Mouse (Mus musculus) ovary, postnatal 14 days (tissue): Measurements from ENCODE around the gene Wdr4.

Experiments
- DNase-seq: peaks from one replicate; pipeline ENCODE4 v3.0.0; 2022; ENCODE audit warnings: low spot score

The Wdr4 gene

GRCm38 (mm10) chr17:31497726-31498125, 22.1 kb downstream of the Wdr4 start:
- no peak for DNase-seq

DNA sequence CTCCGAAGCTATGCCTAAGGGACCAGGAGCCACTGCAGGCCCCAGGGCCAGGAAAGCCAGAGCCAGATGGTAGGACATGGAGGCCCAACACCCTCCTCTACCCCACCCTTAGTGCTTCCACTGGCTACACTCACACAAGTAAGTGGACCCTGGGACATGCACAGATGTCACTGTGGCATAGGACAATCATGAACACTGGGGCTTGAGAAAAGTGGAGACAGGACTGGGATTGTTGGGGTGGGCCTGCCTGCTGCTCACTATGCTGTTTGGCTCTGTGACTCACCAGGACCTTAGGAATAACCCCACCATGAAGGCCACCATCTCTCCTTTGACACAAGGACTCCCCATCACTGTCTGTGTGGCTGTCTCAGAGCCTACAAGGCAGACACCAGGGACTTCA, 24.8 kb downstream of the Wdr4 start:
- DNase-seq = no peak

GRCm38 (mm10) chr17:31492416-31492815, 27.4 kb downstream of the Wdr4 start:
- DNase-seq = peak; percentile 74

GRCm38 (mm10) chr17:31491355-31491754, 28.4 kb downstream of the Wdr4 start:
- DNase-seq = no peak

DNA sequence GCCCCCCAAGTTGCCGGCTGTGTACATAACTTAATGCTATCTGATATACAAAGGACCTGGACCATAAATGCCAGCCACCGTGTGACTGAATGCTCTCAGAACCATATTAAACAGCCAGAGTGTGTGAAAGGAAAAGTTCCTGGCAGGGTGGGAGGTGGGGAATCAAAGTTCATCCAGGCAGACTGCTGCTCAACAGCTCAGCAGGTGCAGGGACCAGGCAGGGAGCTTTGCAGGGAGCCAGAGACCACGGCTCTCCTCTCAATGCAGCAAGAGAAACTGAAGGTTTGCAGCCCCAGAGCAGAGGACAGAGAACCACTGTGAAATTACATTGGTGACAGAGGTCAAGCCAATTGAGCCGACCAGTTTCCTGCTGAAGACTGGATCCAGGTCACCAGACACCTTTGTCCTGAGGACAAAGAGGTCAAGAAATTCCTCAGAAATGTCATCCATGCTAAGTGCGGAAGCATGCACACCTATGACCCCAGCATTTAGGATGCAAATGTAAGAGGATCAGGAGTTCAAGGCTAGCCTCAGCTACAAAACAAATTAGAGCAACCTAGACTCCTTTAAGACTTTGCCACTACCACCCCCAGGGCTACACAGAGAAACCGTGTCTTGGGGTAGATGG, 32.2 kb downstream of the Wdr4 start:
- DNase-seq = no peak

GRCm38 (mm10) chr17:31486616-31487198, 33.1 kb downstream of the Wdr4 start:
- no peak for DNase-seq

- DNase-seq = no peak
Observed at GRCm38 (mm10) chr17:31479108-31479844, 40.5 kb downstream of the Wdr4 start.

GRCm38 (mm10) chr17:31478606-31479005, 41.2 kb downstream of the Wdr4 start:
- DNase-seq = no peak

DNA sequence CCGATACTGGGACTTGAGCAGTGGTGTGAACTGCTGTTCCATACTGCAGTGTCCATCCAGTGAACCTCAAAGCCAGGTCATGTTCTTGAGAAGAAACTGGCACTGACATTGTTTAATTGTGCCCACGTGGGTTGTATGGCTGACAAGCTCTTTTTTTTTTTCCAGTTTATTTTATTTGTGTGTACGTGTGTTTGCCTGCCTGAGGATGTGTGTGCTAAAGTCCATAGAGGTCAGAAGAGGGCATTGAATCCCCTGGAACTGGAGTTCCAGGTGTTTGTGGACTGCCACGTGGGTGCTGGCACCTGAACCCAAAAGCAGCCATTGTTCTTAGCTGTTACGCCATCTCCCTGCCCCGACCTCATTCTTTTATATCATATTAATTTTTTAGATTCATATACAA, 45.4 kb downstream of the Wdr4 start:
- DNase-seq = no peak

GRCm38 (mm10) chr17:31470766-31471418, 48.9 kb downstream of the Wdr4 start:
- no peak for DNase-seq

DNA sequence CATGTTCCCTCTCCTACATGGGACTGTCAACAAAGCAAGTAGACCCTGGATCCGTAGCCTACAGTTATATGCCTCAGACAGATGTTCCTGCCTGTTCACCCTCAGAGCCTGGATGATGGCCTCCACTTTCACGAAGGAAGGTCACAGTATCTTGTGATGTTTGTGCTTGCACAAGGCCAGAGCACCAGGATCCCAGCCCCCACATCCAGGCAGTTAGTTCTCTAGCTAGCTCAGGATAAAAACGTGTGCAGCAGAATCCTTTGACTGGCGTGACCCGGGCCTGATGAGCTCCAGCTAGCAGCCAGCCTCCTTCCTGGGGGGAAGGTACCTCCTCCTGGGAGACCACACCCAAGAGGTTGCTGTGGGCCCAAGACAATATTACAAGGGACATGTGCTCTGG, 51.3 kb downstream of the Wdr4 start:
- no peak for DNase-seq

- DNase-seq = no peak
Observed at GRCm38 (mm10) chr17:31466854-31467253, 52.9 kb downstream of the Wdr4 start.

DNA sequence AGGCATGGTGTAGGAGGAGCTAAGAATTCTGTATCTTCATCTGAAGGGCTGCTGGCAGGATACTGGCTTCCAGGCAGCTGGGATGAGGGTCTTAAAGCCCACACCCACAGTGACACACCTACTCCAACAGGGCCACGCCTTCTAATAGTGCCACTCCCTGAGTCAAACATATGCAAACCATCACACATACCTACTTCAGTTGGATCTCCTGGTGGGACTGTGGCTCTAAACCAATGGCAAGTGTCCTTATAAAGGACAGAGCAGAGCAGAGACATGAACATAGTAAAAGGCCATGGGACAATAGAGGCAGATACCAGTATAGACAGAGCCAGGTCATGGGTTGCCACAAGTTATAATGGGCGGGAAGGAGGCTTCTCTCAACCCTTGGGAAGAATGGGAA, 57.3 kb downstream of the Wdr4 start:
- no peak for DNase-seq

DNA sequence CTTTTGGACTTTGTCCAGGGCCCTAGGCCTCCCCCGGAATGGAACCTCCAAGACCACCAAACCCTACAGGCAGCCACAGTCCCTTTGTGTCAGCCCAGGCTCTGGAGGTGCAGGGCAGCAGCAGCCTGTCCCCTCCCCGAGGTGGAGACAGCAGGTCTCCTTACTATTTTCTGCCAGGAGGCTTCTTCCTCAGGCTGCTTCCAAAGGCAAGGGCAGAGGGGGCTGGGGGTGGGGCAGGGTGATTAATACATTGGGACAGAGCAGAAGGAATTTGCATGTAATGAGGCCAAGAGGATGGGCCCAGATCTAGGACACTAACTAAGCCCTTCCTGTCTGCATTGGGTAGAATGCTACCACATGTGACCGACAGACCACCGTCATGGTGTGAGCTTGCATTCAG, 59.4 kb downstream of the Wdr4 start:
- DNase-seq = no peak

GRCm38 (mm10) chr17:31456723-31457567, 62.8 kb downstream of the Wdr4 start:
- no peak for DNase-seq

- no peak for DNase-seq
Observed at GRCm38 (mm10) chr17:31454056-31454455, 65.7 kb downstream of the Wdr4 start.

- no peak for DNase-seq
Observed at GRCm38 (mm10) chr17:31453476-31453875, 66.3 kb downstream of the Wdr4 start.

GRCm38 (mm10) chr17:31452816-31453215, 67.0 kb downstream of the Wdr4 start:
- no peak for DNase-seq

DNA sequence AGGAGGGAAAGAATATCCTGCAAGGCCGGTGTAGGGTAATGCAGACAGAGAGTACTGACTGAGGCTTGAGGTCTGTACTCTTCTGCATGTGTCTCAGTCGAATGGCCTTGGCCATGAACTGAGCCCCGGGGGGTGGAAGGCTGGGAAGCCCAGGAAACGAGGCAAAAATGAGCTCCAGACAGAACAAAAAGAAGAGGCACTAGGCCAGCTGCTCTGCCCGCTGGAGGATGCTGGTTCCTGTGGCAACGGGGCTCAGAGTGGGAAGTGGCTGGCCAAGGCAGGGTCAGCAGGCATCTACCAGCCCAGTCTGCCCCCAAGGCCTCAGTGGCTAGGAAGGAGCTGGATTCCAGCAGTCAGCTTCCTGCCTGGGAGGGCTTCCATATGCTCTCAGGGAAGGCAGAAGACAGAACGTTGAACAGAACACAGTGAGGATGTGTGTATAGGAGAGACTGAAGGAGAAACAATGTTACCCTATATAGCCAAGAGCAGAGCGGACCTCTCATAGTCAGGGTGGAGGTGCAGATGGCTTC, 68.5 kb downstream of the Wdr4 start:
- DNase-seq = no peak

DNA sequence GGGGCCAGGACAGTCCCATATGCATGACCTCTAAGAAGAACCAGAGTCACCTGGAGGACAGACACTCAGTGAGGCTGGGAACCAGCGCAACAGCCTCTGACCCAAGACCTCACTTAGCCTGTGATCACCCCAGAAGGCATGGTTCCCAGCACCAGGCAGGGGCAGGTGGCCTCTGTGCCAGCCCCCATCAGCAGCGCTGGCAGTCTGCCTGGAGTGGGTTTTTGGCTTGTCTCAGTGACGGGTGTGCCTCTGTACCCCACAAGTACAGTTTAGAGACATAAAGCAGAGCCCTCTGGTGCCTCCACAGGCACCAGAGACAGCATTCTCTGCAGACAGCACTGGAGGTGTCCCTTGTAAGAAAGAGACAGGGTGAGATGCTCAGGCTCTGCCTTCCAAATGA, 69.6 kb downstream of the Wdr4 start:
- DNase-seq = no peak

DNA sequence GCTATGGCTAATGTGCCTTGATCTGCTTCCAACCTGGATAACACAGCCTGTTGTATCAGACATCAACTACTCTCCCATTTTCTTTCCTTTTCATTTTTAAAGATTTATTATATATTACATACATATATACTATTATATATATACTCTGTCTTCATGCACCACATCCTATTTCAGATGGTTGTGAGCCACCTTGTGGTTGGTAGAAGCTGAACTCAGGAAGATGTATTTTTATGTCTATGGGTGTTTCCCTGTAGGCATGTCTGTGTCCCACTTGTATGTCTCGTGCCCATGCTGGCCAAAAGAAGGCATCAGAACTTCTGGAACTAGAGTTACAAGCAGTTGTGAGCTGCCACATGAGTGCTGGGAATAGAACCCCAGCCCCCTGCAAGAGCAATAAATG, 71.3 kb downstream of the Wdr4 start:
- DNase-seq = no peak

- no peak for DNase-seq
Observed at GRCm38 (mm10) chr17:31447766-31448165, 72.0 kb downstream of the Wdr4 start.
